23 mouse cellular contexts compared by ENCODE assay signal in genomic region chr9:60993661-60994060, GRCm38 (mm10).
DNase-seq lines count a peak whose midpoint lies in the region; ATAC-seq and TF ChIP-seq lines count a peak whose summit lies in the region.
"Had no signal": no experiment of that assay in that cellular context is flagged by ENCODE, and none has a peak within 500 bp of the region (broad histone marks: within the 10 kb centered on the region; RNA-seq: fewer than 3 reads in every experiment).

No protein-coding gene starts in this region.

- H3K4me2 ChIP-seq in forebrain, postnatal 0 days (ENCODE audit: low read depth): no peak overlapping the region
- H3K4me2 ChIP-seq in forebrain, embryonic 11.5 days (ENCODE audit: low read depth, low read length, severe bottlenecking): no peak overlapping the region
- no peak overlapping the region for H3K4me2 ChIP-seq in midbrain, embryonic 16.5 days (ENCODE audit: low read length)
- H3K4me2 ChIP-seq: embryonic facial prominence, embryonic 15.5 days; forebrain, embryonic 15.5 days; heart, embryonic 11.5 days; heart, embryonic 15.5 days; hindbrain, embryonic 13.5 days had no signal

- no peak overlapping the region for H3K4me3 ChIP-seq in forebrain, postnatal 0 days (ENCODE audit: low read depth, low read length)
- H3K4me3 ChIP-seq in forebrain, embryonic 11.5 days (ENCODE audit: low read depth, low read length): no peak overlapping the region
- H3K4me3 ChIP-seq in midbrain, embryonic 16.5 days (ENCODE audit: low read depth, low read length): no peak overlapping the region
- H3K4me3 ChIP-seq: embryonic facial prominence, embryonic 15.5 days; erythroblast, embryonic 14.5 days; forebrain, embryonic 10.5 days; forebrain, embryonic 15.5 days; heart, adult 2 months; heart, embryonic 15.5 days; hindbrain, embryonic 13.5 days had no signal

- no peaks in the 10 kb centered on the region for H3K36me3 ChIP-seq in forebrain, postnatal 0 days (ENCODE audit: insufficient read depth)
- no peaks in the 10 kb centered on the region for H3K36me3 ChIP-seq in forebrain, embryonic 11.5 days (ENCODE audit: control insufficient read depth, insufficient read depth, low read length)
- H3K36me3 ChIP-seq in midbrain, embryonic 16.5 days (ENCODE audit: control insufficient read depth, insufficient read depth, low read length): no peaks in the 10 kb centered on the region
- H3K36me3 ChIP-seq: embryonic facial prominence, embryonic 15.5 days; forebrain, embryonic 10.5 days; forebrain, embryonic 15.5 days; heart, embryonic 15.5 days; hindbrain, embryonic 13.5 days had no signal

- DNase-seq in adrenal gland, adult (ENCODE audit: inconsistent age in 2 of 2, low spot score in 1 of 2): peak; percentile 44 to 77
- no peak for DNase-seq in adrenal gland, postnatal 4 days (ENCODE audit: low spot score in 2 of 2)
- peak; percentile 16 for DNase-seq in forebrain, postnatal 0 days
- no peak for DNase-seq in forebrain, embryonic 11.5 days (ENCODE audit: low spot score)
- peak; percentile 25 for DNase-seq in 416B (ENCODE audit: low read depth)
- peak; percentile 38 to 52 for DNase-seq in adrenal gland, postnatal 36 days
- DNase-seq: cerebellum, adult 18-20 months; cerebellum, postnatal 14 days; embryo, embryonic 11 days; gastrocnemius, postnatal 10 days; heart, adult 2 months; heart, postnatal 14 days; kidney, adult 11 months had no signal

- TF ChIP-seq CTCF in forebrain, postnatal 0 days (IDR thresholded peaks at IDR 0.05; ENCODE audit: low read depth): no peak

- H3K9ac ChIP-seq in forebrain, postnatal 0 days: no peak overlapping the region
- H3K9ac ChIP-seq in forebrain, embryonic 11.5 days (ENCODE audit: low read length): no peak overlapping the region
- no peak overlapping the region for H3K9ac ChIP-seq in midbrain, embryonic 16.5 days (ENCODE audit: low read depth, low read length)
- H3K9ac ChIP-seq: embryonic facial prominence, embryonic 15.5 days; forebrain, embryonic 15.5 days; heart, embryonic 15.5 days; hindbrain, embryonic 13.5 days had no signal

- no peaks in the 10 kb centered on the region for H3K9me3 ChIP-seq in forebrain, postnatal 0 days (ENCODE audit: low read length)
- H3K9me3 ChIP-seq in forebrain, embryonic 11.5 days (ENCODE audit: control insufficient read depth, low read length): no peaks in the 10 kb centered on the region
- no peaks in the 10 kb centered on the region for H3K9me3 ChIP-seq in midbrain, embryonic 16.5 days (replicated peaks; ENCODE audit: control insufficient read depth, low read length, poor library complexity, severe bottlenecking)
- H3K9me3 ChIP-seq: embryonic facial prominence, embryonic 15.5 days; forebrain, embryonic 10.5 days; forebrain, embryonic 15.5 days; heart, embryonic 15.5 days; hindbrain, embryonic 13.5 days had no signal

- no peaks in the 10 kb centered on the region for H3K4me1 ChIP-seq in forebrain, postnatal 0 days (ENCODE audit: insufficient read depth)
- H3K4me1 ChIP-seq in forebrain, embryonic 11.5 days (replicated peaks; ENCODE audit: control insufficient read depth, insufficient read depth, low read length): no peaks in the 10 kb centered on the region
- no peaks in the 10 kb centered on the region for H3K4me1 ChIP-seq in midbrain, embryonic 16.5 days (ENCODE audit: control insufficient read depth, insufficient read depth, low read length)
- H3K4me1 ChIP-seq: hindbrain, embryonic 13.5 days had no signal

- no peaks in the 10 kb centered on the region for H3K27me3 ChIP-seq in forebrain, postnatal 0 days (ENCODE audit: insufficient read depth, low read length)
- no peaks in the 10 kb centered on the region for H3K27me3 ChIP-seq in forebrain, embryonic 11.5 days (ENCODE audit: control insufficient read depth, insufficient read depth, low read length)
- no peaks in the 10 kb centered on the region for H3K27me3 ChIP-seq in midbrain, embryonic 16.5 days (ENCODE audit: control insufficient read depth, insufficient read depth, low read depth, low read length)
- H3K27me3 ChIP-seq: forebrain, embryonic 15.5 days had no signal

- no peak overlapping the region for H3K27ac ChIP-seq in forebrain, postnatal 0 days (ENCODE audit: low read depth, low read length)
- no peak overlapping the region for H3K27ac ChIP-seq in forebrain, embryonic 11.5 days (ENCODE audit: low read depth, low read length)
- no peak overlapping the region for H3K27ac ChIP-seq in midbrain, embryonic 16.5 days (ENCODE audit: low read length)
- H3K27ac ChIP-seq: embryonic facial prominence, embryonic 15.5 days; forebrain, embryonic 10.5 days; forebrain, embryonic 15.5 days; heart, adult 2 months; heart, embryonic 15.5 days; hindbrain, embryonic 13.5 days; hindbrain, postnatal 0 days had no signal

- WGBS in forebrain, postnatal 0 days: 77% methylated on average over 8 of the region's 8 CpGs
- WGBS in forebrain, embryonic 11.5 days: 82% methylated on average over 8 of the region's 8 CpGs
- WGBS in midbrain, embryonic 16.5 days: 81% methylated on average over 8 of the region's 8 CpGs

- no peak for ATAC-seq in forebrain, postnatal 0 days
- ATAC-seq in forebrain, embryonic 11.5 days (replicated peaks; ENCODE audit: low FRiP score): no peak
- no peak for ATAC-seq in midbrain, embryonic 16.5 days
- ATAC-seq: activated CD4-positive, CD25-positive, alpha-beta regulatory T cell, adult 4 months; forebrain, embryonic 15.5 days; hindbrain, postnatal 0 days had no signal

Comparison
In these comparisons a context has a peak if more than half of its experiments do, and no peak if none do; other contexts are left out.
1. DNase-seq: peak in adrenal gland, adult (2 of 2), forebrain, postnatal 0 days (single experiment), 416B (single experiment) and adrenal gland, postnatal 36 days (2 of 2); none in adrenal gland, postnatal 4 days (0 of 2) and forebrain, embryonic 11.5 days (single experiment).